Mouse (Mus musculus) right cerebral cortex, postnatal 14 days (tissue): ENCODE measurements around the gene Nrarp.
A peak's percentile ranks its signal among the peaks of the same experiment; 100 is the strongest.

Source experiments
- DNase-seq: peaks from one replicate; pipeline ENCODE4 v3.0.0; 2022

Gene Nrarp

GRCm38 (mm10) chr2:25180478-25180903 lies at the start of gene Nrarp:
Nrarp (plus strand) TSS chr2:25180758.
- peak; percentile 95 for DNase-seq

- DNase-seq: no peak
Measured at GRCm38 (mm10) chr2:25131601-25132000, 49.0 kb upstream of the Nrarp start.

- DNase-seq: no peak
Measured at GRCm38 (mm10) chr2:25137832-25138231, 42.7 kb upstream of the Nrarp start.

- no peak for DNase-seq
Measured at GRCm38 (mm10) chr2:25141185-25141584, 39.4 kb upstream of the Nrarp start.

- DNase-seq: no peak
Measured at GRCm38 (mm10) chr2:25141921-25142320, 38.6 kb upstream of the Nrarp start.

GRCm38 (mm10) chr2:25145346-25145745 lies 35.2 kb upstream of the Nrarp start:
- no peak for DNase-seq

- DNase-seq: no peak
Measured at GRCm38 (mm10) chr2:25147398-25147797, 33.2 kb upstream of the Nrarp start.

- no peak for DNase-seq
Measured at GRCm38 (mm10) chr2:25147892-25148291, 32.7 kb upstream of the Nrarp start.

- DNase-seq: no peak
Measured at GRCm38 (mm10) chr2:25149643-25150042, 30.9 kb upstream of the Nrarp start.

GRCm38 (mm10) chr2:25151280-25151956 lies 29.1 kb upstream of the Nrarp start:
- DNase-seq: no peak

GRCm38 (mm10) chr2:25156177-25156576 lies 24.4 kb upstream of the Nrarp start:
- no peak for DNase-seq

GRCm38 (mm10) chr2:25156990-25157389 lies 23.6 kb upstream of the Nrarp start:
- no peak for DNase-seq

- DNase-seq: peak; percentile 50
Measured at GRCm38 (mm10) chr2:25157655-25158054, 22.9 kb upstream of the Nrarp start.

- DNase-seq: no peak
Measured at GRCm38 (mm10) chr2:25167481-25167880, 13.1 kb upstream of the Nrarp start.

GRCm38 (mm10) chr2:25167919-25168664 lies 12.5 kb upstream of the Nrarp start:
- DNase-seq: peak; percentile 66

GRCm38 (mm10) chr2:25168665-25168978 lies 11.9 kb upstream of the Nrarp start:
- DNase-seq: no peak

- no peak for DNase-seq
Measured at GRCm38 (mm10) chr2:25169778-25170177, 10.8 kb upstream of the Nrarp start.

GRCm38 (mm10) chr2:25170326-25171100 lies 10.0 kb upstream of the Nrarp start:
- no peak for DNase-seq

- DNase-seq: no peak
Measured at GRCm38 (mm10) chr2:25171101-25171768, 9.3 kb upstream of the Nrarp start.

GRCm38 (mm10) chr2:25171769-25172153 lies 8.8 kb upstream of the Nrarp start:
- no peak for DNase-seq

GRCm38 (mm10) chr2:25172629-25173028 lies 7.9 kb upstream of the Nrarp start:
- no peak for DNase-seq

GRCm38 (mm10) chr2:25173821-25174220 lies 6.7 kb upstream of the Nrarp start:
- DNase-seq: no peak
